Mouse (Mus musculus) heart, embryonic 12.5 days (tissue): Measurements from ENCODE around the gene 2810408A11Rik. TPM values are rescaled to one million over a fixed set of nuclear protein-coding genes. Genes with fewer than 3 reads are reported as not detected.
"Not testable (repeated sequence)": the region's sequence is repeated elsewhere in the genome, so short reads cannot be mapped to it uniquely, and the experiment has no call there.

Source experiments
- ATAC-seq: fragments of 200-750 bp; cut with Nextera tagmentation; 2 replicates; pipeline ENCODE4 v1.8.0; 2017; ENCODE audit warnings: moderate TSS enrichment, moderate library complexity; ENCODE audit not compliant: insufficient number of reproducible peaks, low FRiP score
- H3K27ac ChIP-seq: fragments of 300-500 bp; sonication (generic); 2 replicates; pipeline ENCODE4 v1.5.1; 2016; ENCODE audit warnings: mild to moderate bottlenecking, moderate library complexity; ENCODE audit not compliant: poor library complexity, severe bottlenecking
- H3K27me3 ChIP-seq: fragments of 300-500 bp; sonication (generic); replicated peaks from 2 replicates; pipeline ENCODE4 v1.6.1; 2016; ENCODE audit warnings: mild to moderate bottlenecking, moderate library complexity
- H3K36me3 ChIP-seq: fragments of 300-500 bp; sonication (generic); 2 replicates; pipeline ENCODE4 v1.6.1; 2016; ENCODE audit warnings: mild to moderate bottlenecking, moderate library complexity
- H3K4me1 ChIP-seq: fragments of 300-500 bp; sonication (generic); replicated peaks from 2 replicates; pipeline ENCODE4 v1.6.1; 2016; ENCODE audit warnings: mild to moderate bottlenecking
- H3K4me2 ChIP-seq: fragments of 300-500 bp; sonication (generic); 2 replicates; pipeline ENCODE4 v1.6.1; 2016; ENCODE audit warnings: mild to moderate bottlenecking, moderate library complexity
- H3K4me3 ChIP-seq: fragments of 300-500 bp; sonication (generic); 2 replicates; pipeline ENCODE4 v1.5.1; 2016; ENCODE audit warnings: mild to moderate bottlenecking
- H3K9ac ChIP-seq: fragments of 300-500 bp; sonication (generic); 2 replicates; pipeline ENCODE4 v1.6.1; 2016; ENCODE audit warnings: mild to moderate bottlenecking, moderate library complexity
- H3K9me3 ChIP-seq: fragments of 300-500 bp; sonication (generic); replicated peaks from 2 replicates; pipeline ENCODE4 v1.6.1; 2016; ENCODE audit warnings: mild to moderate bottlenecking, moderate library complexity
- WGBS: fragments of 180-500 bp; shearing (Covaris S2); methylation state at CpG from one replicate; pipeline ENCODE4 v1.1.7; 2016; 5-methylcytosine and 5-hydroxymethylcytosine counted together
- polyA plus RNA-seq: library from polyadenylated mRNA; unstranded; fragments of >200 nt; fragmentation: Nextera tagmentation; extraction: Ambion mirVana; gene quantifications from 2 replicates; pipeline ENCODE4 v1.2.1, GENCODE M21; 2016

Gene 2810408A11Rik
- polyA plus RNA-seq, 1 experiment from 2014 or later, result 4.7 TPM

DNA sequence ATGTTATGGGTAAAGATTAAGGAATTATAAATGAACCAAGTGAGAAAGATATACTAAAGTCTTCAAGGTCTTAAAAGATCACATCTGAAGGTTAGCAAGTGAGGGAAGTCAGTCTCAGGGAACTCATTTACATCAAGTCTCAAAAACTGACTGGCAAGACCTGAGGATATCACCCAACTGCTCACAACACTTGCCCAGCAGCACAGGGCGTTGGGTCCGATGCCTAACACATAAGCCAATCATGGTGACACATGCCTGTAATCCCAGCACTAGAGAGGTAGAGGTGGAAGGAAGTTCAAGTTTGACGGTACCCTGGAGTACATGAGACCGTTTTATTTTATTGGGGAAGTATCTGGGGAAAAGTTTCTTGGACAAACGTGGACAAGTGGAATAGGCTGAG is 17.3 kb upstream of the 2810408A11Rik start:
- no peak for ATAC-seq
- Histone ChIP-seq H3K4me1 (peaks cover 49% of the 10 kb centered on the region), H3K36me3 (peaks cover 47% of the 10 kb centered on the region)

DNA sequence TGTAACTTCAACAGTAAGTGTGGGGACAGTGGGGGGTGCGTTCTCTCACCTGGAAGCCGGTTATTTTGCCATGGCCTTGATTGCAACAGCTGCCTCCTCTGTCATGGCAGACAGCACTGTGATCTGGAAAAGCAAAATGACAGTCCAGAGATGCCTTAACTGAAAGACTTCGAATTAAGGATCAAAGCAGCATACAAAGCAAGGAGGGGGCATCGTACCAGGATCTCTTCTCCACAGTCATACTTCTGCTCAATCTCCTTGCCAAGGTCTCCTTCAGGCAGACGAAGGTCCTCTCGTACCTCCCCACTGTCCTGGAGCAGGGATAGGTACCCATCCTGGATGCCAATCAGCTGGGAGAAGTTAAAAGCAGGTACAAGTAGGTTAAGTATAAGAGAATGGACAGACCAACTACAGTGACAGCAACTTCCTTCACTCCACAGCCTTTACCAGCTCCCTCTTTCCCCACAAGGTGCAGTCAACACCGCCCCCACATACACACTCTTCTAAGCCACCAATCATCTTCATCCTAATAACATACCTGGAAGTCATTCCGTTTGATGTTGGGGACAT is 16.7 kb upstream of the 2810408A11Rik start:
- WGBS, result 83% methylated on average over 8 of the region's 8 CpGs
- peaks cover 54% of the 10 kb centered on the region for H3K36me3 ChIP-seq

More for the DNA sequence above, 17.3 kb upstream of the 2810408A11Rik start:
- Histone ChIP-seq H3K27ac (no peak overlapping the region), H3K4me3 (no peak overlapping the region), H3K4me2 (no peak overlapping the region), H3K27me3 (no peaks in the 10 kb centered on the region), H3K9ac (no peak overlapping the region), H3K9me3 (no peaks in the 10 kb centered on the region)
- 85% methylated on average over 5 of the region's 5 CpGs for WGBS

GRCm38 (mm10) chr11:69916652-69917378 is 16.0 kb upstream of the 2810408A11Rik start:
- H3K27me3 ChIP-seq, H3K9ac ChIP-seq, H3K27ac ChIP-seq, H3K9me3 ChIP-seq, ATAC-seq, H3K4me3 ChIP-seq: not testable (repeated sequence)
- 0 out of 2 replicates have a peak overlapping the region, but pooled peaks have one; percentile 98 for H3K4me2 ChIP-seq
- peaks cover 47% of the 10 kb centered on the region for H3K4me1 ChIP-seq
- peaks cover 60% of the 10 kb centered on the region for H3K36me3 ChIP-seq
- 54% methylated on average over 7 of the region's 7 CpGs for WGBS

More for the DNA sequence above, 16.7 kb upstream of the 2810408A11Rik start:
- Histone ChIP-seq H3K9ac (no peak overlapping the region), H3K27me3 (no peaks in the 10 kb centered on the region), H3K4me1 (peaks cover 51% of the 10 kb centered on the region), H3K4me2 (no peak overlapping the region), H3K27ac (no peak overlapping the region), H3K9me3 (no peaks in the 10 kb centered on the region), H3K4me3 (no peak overlapping the region)
- no peak for ATAC-seq

DNA sequence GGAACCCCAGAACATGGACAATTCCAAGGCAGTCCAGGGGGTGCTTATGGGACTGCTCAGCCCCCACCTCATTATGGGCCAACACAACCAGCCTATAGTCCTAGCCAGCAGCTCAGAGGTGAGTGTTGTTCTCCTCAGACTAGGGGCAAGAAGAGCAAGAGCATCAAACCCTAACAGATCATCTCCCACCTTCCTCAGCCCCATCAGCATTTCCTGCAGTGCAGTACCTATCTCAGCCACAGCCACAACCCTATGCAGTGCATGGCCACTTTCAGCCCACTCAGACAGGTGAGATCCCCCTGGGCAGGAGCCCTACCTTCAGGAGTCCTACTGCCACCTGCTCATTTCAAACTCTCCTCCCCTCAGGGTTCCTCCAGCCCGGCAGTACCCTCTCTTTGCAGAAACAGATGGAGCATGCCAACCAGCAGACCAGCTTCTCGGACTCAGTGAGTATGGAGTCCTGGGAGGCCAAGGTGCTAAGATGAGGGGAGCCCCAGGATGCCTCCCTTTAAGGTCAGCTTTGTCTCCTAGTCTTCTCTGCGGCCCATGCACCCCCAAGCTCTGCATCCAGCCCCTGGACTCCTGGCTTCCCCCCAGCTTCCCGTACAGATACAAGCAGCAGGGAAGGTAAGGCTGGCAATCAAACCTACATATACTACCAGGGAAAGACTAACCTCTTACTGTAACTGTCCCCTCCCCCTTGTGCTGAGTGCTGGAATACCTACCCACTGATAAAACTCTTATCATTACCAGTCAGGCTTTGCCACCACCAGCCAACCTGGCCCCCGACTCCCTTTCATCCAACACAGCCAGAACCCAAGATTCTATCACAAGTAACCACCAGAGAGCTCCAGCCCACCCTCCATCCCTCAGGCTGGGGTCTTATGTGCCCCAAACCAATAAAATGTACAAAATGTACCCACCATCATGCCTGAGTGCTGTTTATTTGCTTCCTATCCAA is 15.2 kb upstream of the 2810408A11Rik start:
- 53% methylated on average over 5 of the region's 5 CpGs for WGBS
- Histone ChIP-seq H3K9me3 (no peaks in the 10 kb centered on the region), H3K27me3 (no peaks in the 10 kb centered on the region), H3K4me3 (peak overlapping the region; percentile 92), H3K9ac (0 out of 2 replicates have a peak overlapping the region, but pooled peaks have one; percentile 3), H3K4me2 (peak overlapping the region; percentile 98), H3K27ac (peak overlapping the region; percentile 6; the same call in 1 of the 2 replicates), H3K36me3 (peaks cover 69% of the 10 kb centered on the region), H3K4me1 (peaks cover 47% of the 10 kb centered on the region)
- peak; percentile 23; the same call in 1 of the 2 replicates for ATAC-seq

GRCm38 (mm10) chr11:69914917-69915430 is 14.2 kb upstream of the 2810408A11Rik start:
- Histone ChIP-seq H3K9ac (peak overlapping the region; percentile 93), H3K4me3 (peak overlapping the region; percentile 92), H3K9me3 (no peaks in the 10 kb centered on the region), H3K27ac (no peak overlapping the region), H3K4me1 (peaks cover 47% of the 10 kb centered on the region), H3K27me3 (no peaks in the 10 kb centered on the region), H3K4me2 (peak overlapping the region; percentile 98), H3K36me3 (peaks cover 79% of the 10 kb centered on the region)
- 34% methylated on average over 9 of the region's 9 CpGs for WGBS
- no peak for ATAC-seq

GRCm38 (mm10) chr11:69914372-69914764 is 13.6 kb upstream of the 2810408A11Rik start:
- 2% methylated on average over 17 of the region's 17 CpGs for WGBS
- peaks cover 85% of the 10 kb centered on the region for H3K36me3 ChIP-seq
- no peak for ATAC-seq

GRCm38 (mm10) chr11:69913554-69914371 is 13.0 kb upstream of the 2810408A11Rik start, which contains the start of gene Gps2:
TSS of gene Gps2 (plus strand) at chr11:69913888.
- 1% methylated on average over 61 of the region's 61 CpGs for WGBS
- H3K9ac ChIP-seq, result peak within 1 kb of the TSS; percentile 93
- peak within 1 kb of the TSS; percentile 84 for H3K27ac ChIP-seq
- peaks cover 37% of the 10 kb centered on the region for H3K4me1 ChIP-seq
- peaks cover 86% of the 10 kb centered on the region for H3K36me3 ChIP-seq
- ATAC-seq, result peak; percentile 88
- H3K9me3 ChIP-seq, result no peaks in the 10 kb centered on the region
- peak within 1 kb of the TSS; percentile 92 for H3K4me3 ChIP-seq
- no peaks in the 10 kb centered on the region for H3K27me3 ChIP-seq
- peak within 1 kb of the TSS; percentile 98 for H3K4me2 ChIP-seq

More at GRCm38 (mm10) chr11:69914372-69914764, 13.6 kb upstream of the 2810408A11Rik start:
- peak overlapping the region; percentile 93 for H3K9ac ChIP-seq
- peak overlapping the region; percentile 84 for H3K27ac ChIP-seq
- H3K4me2 ChIP-seq, result peak overlapping the region; percentile 98
- H3K4me3 ChIP-seq, result peak overlapping the region; percentile 92
- no peaks in the 10 kb centered on the region for H3K9me3 ChIP-seq
- peaks cover 43% of the 10 kb centered on the region for H3K4me1 ChIP-seq
- no peaks in the 10 kb centered on the region for H3K27me3 ChIP-seq

DNA sequence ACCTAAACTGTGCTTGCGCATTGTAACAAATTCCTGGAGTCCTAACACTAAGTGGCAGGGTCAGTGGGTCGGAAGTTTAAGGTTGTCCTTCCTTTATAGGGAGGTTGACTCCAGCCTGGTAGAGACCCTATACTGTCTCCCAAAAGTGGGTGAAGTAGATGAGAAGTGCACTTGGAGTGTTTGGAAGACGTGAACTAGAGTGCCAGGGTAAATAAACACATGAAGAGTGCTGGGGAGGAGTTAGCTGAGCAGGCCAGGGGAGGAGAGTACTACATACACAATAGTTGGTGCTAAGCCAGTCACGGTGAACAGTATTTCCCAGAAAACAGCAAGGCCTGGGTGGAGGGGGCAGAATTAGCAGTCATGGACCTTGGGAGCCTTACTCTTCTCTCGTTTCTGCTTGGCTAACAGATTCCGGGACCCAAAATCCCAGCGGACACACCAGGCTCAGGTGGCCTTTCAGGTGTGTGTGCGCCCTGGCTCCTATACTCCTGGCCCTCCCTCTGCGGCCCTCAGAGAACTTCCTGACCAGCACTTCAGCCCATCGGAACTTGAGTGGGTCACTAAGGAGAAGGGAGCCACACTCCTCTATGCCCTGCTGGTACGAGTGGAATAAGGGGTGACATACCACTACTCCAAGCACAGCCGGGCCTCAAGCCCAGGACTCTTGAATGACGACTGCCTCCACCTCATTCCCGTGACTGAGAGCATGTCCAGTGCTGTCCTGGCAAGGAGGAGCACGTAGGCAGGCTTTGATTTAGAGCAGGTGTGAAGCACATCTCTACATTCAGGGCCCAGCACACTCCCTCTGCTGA is 12.1 kb upstream of the 2810408A11Rik start:
- H3K4me1 ChIP-seq, result peaks cover 30% of the 10 kb centered on the region
- H3K36me3 ChIP-seq, result peaks cover 86% of the 10 kb centered on the region
- H3K27me3 ChIP-seq, result no peaks in the 10 kb centered on the region
- peak overlapping the region; percentile 92 for H3K4me3 ChIP-seq
- H3K9ac ChIP-seq, result peak overlapping the region; percentile 93
- no peak for ATAC-seq
- 0 out of 2 replicates have a peak overlapping the region, but pooled peaks have one; percentile 84 for H3K27ac ChIP-seq
- H3K4me2 ChIP-seq, result peak overlapping the region; percentile 98
- H3K9me3 ChIP-seq, result no peaks in the 10 kb centered on the region
- WGBS, result 75% methylated on average over 15 of the region's 15 CpGs

DNA sequence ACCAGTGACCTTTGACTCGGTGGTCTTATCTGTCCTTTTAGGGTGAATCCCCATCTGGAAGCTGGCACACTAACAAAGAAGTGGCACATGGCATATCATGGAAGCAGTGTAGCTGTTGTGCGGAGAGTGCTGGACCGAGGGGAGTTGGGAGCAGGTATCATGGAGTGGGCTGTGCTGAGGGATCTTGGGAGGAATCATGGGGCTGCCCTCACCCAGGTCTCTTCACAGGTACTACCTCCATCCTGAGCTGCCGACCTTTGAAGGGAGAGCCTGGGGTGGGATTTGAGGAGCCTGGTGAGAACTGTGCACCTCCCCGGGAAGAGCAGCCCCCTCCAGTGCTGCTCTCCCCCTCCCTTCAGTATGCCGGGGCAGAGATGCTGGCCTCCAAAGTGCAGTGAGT is 10.9 kb upstream of the 2810408A11Rik start:
- no peak for ATAC-seq

More for the DNA sequence above, 10.9 kb upstream of the 2810408A11Rik start:
- Histone ChIP-seq H3K36me3 (peaks cover 86% of the 10 kb centered on the region), H3K27me3 (no peaks in the 10 kb centered on the region), H3K4me1 (peaks cover 30% of the 10 kb centered on the region), H3K4me3 (no peak overlapping the region), H3K27ac (no peak overlapping the region), H3K9me3 (no peaks in the 10 kb centered on the region), H3K9ac (no peak overlapping the region), H3K4me2 (no peak overlapping the region)
- WGBS, result 88% methylated on average over 6 of the region's 6 CpGs
